Mouse (Mus musculus): ENCODE measurements around the gene Hpcal4. TPM values are rescaled to one million over a fixed set of nuclear protein-coding genes. Genes with fewer than 3 reads are reported as not detected.

The Hpcal4 gene
- polyA plus RNA-seq, 1 experiment, result 0.82 TPM

DNA sequence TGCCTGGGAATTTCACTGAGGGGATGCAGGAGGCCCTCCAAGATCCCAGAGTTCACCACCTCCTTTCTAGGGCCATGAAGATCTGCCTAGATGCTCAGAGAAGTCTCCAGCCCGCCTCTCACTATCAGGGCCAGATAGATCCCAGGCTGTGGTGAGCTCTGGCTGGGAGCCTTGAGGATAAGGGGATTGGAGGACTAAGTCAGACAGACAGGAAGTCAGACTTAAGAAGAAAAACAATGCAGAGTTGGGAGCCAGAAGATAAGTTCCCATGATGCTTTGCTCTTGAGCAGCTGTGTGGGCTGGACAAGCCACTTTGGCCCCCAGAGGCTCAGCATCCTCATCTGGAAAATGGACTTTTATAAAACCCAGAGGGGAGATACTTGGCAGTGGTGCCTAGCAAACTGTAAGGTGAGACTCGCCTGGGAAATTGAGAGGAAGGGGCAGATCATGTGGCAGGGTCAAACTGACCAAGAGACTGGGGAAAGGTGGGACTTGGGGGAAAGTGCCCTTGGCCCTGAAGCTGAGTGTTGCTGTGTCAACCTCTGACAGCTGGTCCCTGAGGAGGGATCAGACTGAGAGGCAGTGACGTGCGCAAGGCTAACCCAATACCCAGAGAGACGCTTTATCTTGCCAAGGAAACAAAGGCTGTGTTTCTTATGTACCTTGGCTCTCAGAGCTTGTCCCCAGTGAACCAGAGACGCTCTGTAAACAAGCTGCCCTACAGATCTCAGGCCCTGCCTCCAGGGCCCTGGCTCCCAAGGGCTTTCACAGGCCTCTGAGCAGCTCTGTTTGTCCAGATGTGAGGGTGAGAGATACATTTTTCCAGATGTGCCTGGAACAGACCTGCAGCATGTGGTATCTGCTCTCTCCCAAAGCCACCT lies 54.6 kb downstream of the Hpcal4 start:
- H3K27me3 ChIP-seq (ENCODE audit: control insufficient read depth, insufficient read depth, low read length, poor library complexity, severe bottlenecking), result peaks cover 3% of the 10 kb centered on the region
- TF ChIP-seq CTCF (IDR thresholded peaks at IDR 0.05; ENCODE audit: low read depth, low read length), result no peak
- TF ChIP-seq POLR2A (IDR thresholded peaks at IDR 0.05; ENCODE audit: insufficient read depth, low read length), result no peak
- TF ChIP-seq EP300 (IDR thresholded peaks at IDR 0.05; ENCODE audit: insufficient read depth, low read depth, low read length), result no peak
- H3K9ac ChIP-seq (ENCODE audit: low read depth, poor library complexity, severe bottlenecking), result no peak overlapping the region
- no peak overlapping the region for H3K4me3 ChIP-seq (ENCODE audit: low read depth, low read length)
- H3K36me3 ChIP-seq (ENCODE audit: control insufficient read depth, insufficient read depth, low read length, poor library complexity, severe bottlenecking), result no peaks in the 10 kb centered on the region
- no peak overlapping the region for H3K27ac ChIP-seq (ENCODE audit: insufficient read depth, low read length)
- H3K9me3 ChIP-seq (replicated peaks; ENCODE audit: control insufficient read depth, insufficient read depth, low read length, poor library complexity, severe bottlenecking), result no peaks in the 10 kb centered on the region
- H3K4me1 ChIP-seq (ENCODE audit: control insufficient read depth, insufficient read depth, low read length), result no peaks in the 10 kb centered on the region

DNA sequence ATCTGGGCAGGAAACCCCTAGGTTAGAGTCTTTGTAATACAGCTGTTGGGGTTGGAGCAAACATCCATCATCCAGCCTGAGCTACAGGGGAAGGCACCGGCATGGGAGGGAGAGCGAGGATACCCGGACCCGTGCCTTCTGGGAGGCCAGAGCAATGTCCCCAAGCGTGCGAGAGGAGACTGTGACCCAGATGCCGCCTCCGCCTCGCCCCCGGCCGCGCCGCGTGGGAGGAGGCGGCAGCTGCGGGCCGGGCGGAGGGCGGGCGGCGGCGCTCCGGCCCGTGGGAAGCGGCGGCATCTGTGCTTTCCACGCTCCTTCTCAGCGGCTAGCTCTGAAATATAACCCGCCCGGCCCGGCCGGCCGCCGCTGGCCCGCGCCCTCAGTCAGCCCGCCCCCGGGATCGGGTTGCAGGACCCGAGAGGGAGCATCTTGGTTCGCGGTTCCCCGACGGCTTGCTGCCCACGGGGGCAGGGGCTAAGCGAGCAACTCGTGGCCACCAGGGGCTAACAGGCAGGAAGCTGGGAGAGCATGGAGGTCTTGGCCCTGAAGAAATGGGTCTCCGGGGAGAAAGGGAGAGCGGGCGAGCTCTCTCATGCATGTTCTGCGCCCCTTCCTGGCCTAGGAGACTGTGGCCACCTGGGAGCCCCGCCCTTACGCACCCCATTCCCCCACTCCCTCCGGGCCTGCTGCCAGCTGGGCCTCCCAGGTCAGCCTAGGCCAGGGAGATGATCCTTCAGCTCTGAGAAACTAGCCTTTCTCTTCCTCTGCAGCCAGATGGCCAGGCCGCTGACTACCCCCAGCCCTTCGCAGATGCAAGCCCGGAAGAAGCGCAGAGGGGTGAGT lies 56.6 kb downstream of the Hpcal4 start:
- no peak overlapping the region for H3K27ac ChIP-seq (ENCODE audit: insufficient read depth, low read length)
- H3K4me1 ChIP-seq (ENCODE audit: control insufficient read depth, insufficient read depth, low read length), result no peaks in the 10 kb centered on the region
- H3K9me3 ChIP-seq (replicated peaks; ENCODE audit: control insufficient read depth, insufficient read depth, low read length, poor library complexity, severe bottlenecking), result no peaks in the 10 kb centered on the region
- H3K27me3 ChIP-seq (ENCODE audit: control insufficient read depth, insufficient read depth, low read length, poor library complexity, severe bottlenecking), result peaks cover 3% of the 10 kb centered on the region
- peak overlapping the region; percentile 37 for H3K9ac ChIP-seq (ENCODE audit: low read depth, poor library complexity, severe bottlenecking)
- TF ChIP-seq EP300 (IDR thresholded peaks at IDR 0.05; ENCODE audit: insufficient read depth, low read depth, low read length) (no peak), CTCF (IDR thresholded peaks at IDR 0.05; ENCODE audit: low read depth, low read length) (no peak), POLR2A (IDR thresholded peaks at IDR 0.05; ENCODE audit: insufficient read depth, low read length) (no peak)
- H3K36me3 ChIP-seq (ENCODE audit: control insufficient read depth, insufficient read depth, low read length, poor library complexity, severe bottlenecking), result no peaks in the 10 kb centered on the region
- peak overlapping the region; percentile 70 for H3K4me3 ChIP-seq (ENCODE audit: low read depth, low read length)

Other genes with a start within 250 kb of the Hpcal4 start
- 0.93 and 1.7 TPM in 2 replicates for gene Mfsd2a, start 222.0 kb upstream of the Hpcal4 start, polyA plus RNA-seq (2011; ENCODE audit: insufficient read depth, insufficient read length, low read depth, missing spikeins)
- 16.8 and 17.1 TPM in 2 replicates for gene Mycl, start 187.6 kb upstream of the Hpcal4 start, polyA plus RNA-seq (2011; ENCODE audit: insufficient read depth, insufficient read length, low read depth, missing spikeins)
- 32.7 and 33.0 TPM in 2 replicates for gene Trit1, start 166.6 kb upstream of the Hpcal4 start, polyA plus RNA-seq (2011; ENCODE audit: insufficient read depth, insufficient read length, low read depth, missing spikeins)
- 8.7 and 9.4 TPM in 2 replicates for gene Bmp8b, start 78.1 kb upstream of the Hpcal4 start, polyA plus RNA-seq (2011; ENCODE audit: insufficient read depth, insufficient read length, low read depth, missing spikeins)
- gene Oxct2b, start 67.0 kb upstream of the Hpcal4 start, polyA plus RNA-seq (2011; ENCODE audit: insufficient read depth, insufficient read length, low read depth, missing spikeins), result 1.2 TPM in 2 replicates
- 57.7 and 69.9 TPM in 2 replicates for gene Ppie, start 43.3 kb upstream of the Hpcal4 start, polyA plus RNA-seq (2011; ENCODE audit: insufficient read depth, insufficient read length, low read depth, missing spikeins)
- gene Nt5c1a, start 18.3 kb downstream of the Hpcal4 start, polyA plus RNA-seq (2011; ENCODE audit: insufficient read depth, insufficient read length, low read depth, missing spikeins), result not detected in 2 replicates
- not detected in 2 replicates for gene Heyl, start 50.3 kb downstream of the Hpcal4 start, polyA plus RNA-seq (2011; ENCODE audit: insufficient read depth, insufficient read length, low read depth, missing spikeins)
- gene Pabpc4, start 79.1 kb downstream of the Hpcal4 start, polyA plus RNA-seq (2011; ENCODE audit: insufficient read depth, insufficient read length, low read depth, missing spikeins), result 221 and 225 TPM in 2 replicates
- gene Oxct2a, start 140.4 kb downstream of the Hpcal4 start, polyA plus RNA-seq (2011; ENCODE audit: insufficient read depth, insufficient read length, low read depth, missing spikeins), result 0.45 TPM in 1 of 2 replicates, not detected in the other
- 2.3 and 2.4 TPM in 2 replicates for gene Bmp8a, start 160.0 kb downstream of the Hpcal4 start, polyA plus RNA-seq (2011; ENCODE audit: insufficient read depth, insufficient read length, low read depth, missing spikeins)